Mouse (Mus musculus): Measurements from ENCODE around the gene Med15. TPM values are rescaled to one million over a fixed set of nuclear protein-coding genes. Genes with fewer than 3 reads are reported as not detected.
"Not testable (repeated sequence)": the region's sequence is repeated elsewhere in the genome, so short reads cannot be mapped to it uniquely, and the experiment has no call there.

Med15 gene
- polyA plus RNA-seq, 1 experiment from 2014 or later = 40.4 TPM

GRCm38 (mm10) chr16:17742810-17743209, 10.1 kb upstream of the Med15 start:
- Histone ChIP-seq H3K36me3 (ENCODE audit: control insufficient read depth, insufficient read depth, low read length) (no peaks in the 10 kb centered on the region), H3K4me3 (ENCODE audit: low read depth, low read length) (no peak overlapping the region), H3K9ac (ENCODE audit: low read length) (no peak overlapping the region), H3K4me2 (ENCODE audit: low read depth) (no peak overlapping the region), H3K27me3 (ENCODE audit: control insufficient read depth, insufficient read depth, low read length) (no peaks in the 10 kb centered on the region), H3K9me3 (ENCODE audit: control insufficient read depth, low read length) (no peaks in the 10 kb centered on the region), H3K4me1 (ENCODE audit: control insufficient read depth, insufficient read depth, low read length) (no peaks in the 10 kb centered on the region), H3K27ac (ENCODE audit: low read depth, low read length) (no peak overlapping the region)
- 91% methylated on average over 1 of the region's 1 CpGs for WGBS
- ATAC-seq (ENCODE audit: insufficient read depth, low FRiP score, low TSS enrichment) (no peak), DNase-seq (ENCODE audit: low spot score) (no peak)

GRCm38 (mm10) chr16:17740080-17740479, 7.4 kb upstream of the Med15 start:
- Histone ChIP-seq H3K27ac (ENCODE audit: low read depth, low read length) (no peak overlapping the region), H3K4me3 (ENCODE audit: low read depth, low read length) (no peak overlapping the region), H3K4me1 (ENCODE audit: control insufficient read depth, insufficient read depth, low read length) (no peaks in the 10 kb centered on the region), H3K36me3 (ENCODE audit: control insufficient read depth, insufficient read depth, low read length) (no peaks in the 10 kb centered on the region), H3K4me2 (ENCODE audit: low read depth) (no peak overlapping the region), H3K9me3 (ENCODE audit: control insufficient read depth, low read length) (no peaks in the 10 kb centered on the region), H3K9ac (ENCODE audit: low read length) (no peak overlapping the region), H3K27me3 (ENCODE audit: control insufficient read depth, insufficient read depth, low read length) (no peaks in the 10 kb centered on the region)
- DNase-seq (ENCODE audit: low spot score) (no peak), ATAC-seq (ENCODE audit: insufficient read depth, low FRiP score, low TSS enrichment) (no peak)
- 82% methylated on average over 4 of the region's 4 CpGs for WGBS

DNA sequence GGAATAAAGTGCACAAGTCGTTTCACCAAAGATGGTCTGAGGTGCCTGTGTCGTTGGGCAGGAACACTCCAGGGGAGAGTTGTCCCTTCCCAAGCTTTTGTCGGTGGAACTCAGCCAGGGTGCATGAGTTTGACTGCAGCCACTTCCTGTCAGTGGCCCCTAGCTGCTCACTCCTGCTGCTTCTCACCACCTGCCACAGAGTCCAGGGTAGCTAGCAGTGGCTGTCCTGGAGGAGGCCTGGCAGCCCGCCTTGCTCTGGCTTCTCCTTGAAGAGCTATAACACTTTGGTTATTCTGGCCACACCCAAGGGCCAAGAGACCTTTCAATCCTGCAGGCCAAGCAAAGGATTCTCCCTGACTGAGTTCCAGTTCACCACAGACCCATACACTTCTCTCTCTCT, 3.5 kb upstream of the Med15 start:
- 41% methylated on average over 4 of the region's 4 CpGs for WGBS
- H3K36me3 ChIP-seq (ENCODE audit: control insufficient read depth, insufficient read depth, low read length) = no peaks in the 10 kb centered on the region
- H3K4me2 ChIP-seq (ENCODE audit: low read depth) = no peak overlapping the region
- no peak overlapping the region for H3K9ac ChIP-seq (ENCODE audit: low read length)
- no peaks in the 10 kb centered on the region for H3K9me3 ChIP-seq (ENCODE audit: control insufficient read depth, low read length)
- DNase-seq (ENCODE audit: low spot score) = no peak
- no peak for ATAC-seq (ENCODE audit: insufficient read depth, low FRiP score, low TSS enrichment)
- H3K27ac ChIP-seq (ENCODE audit: low read depth, low read length) = no peak overlapping the region
- H3K4me1 ChIP-seq (ENCODE audit: control insufficient read depth, insufficient read depth, low read length) = no peaks in the 10 kb centered on the region
- H3K27me3 ChIP-seq (ENCODE audit: control insufficient read depth, insufficient read depth, low read length) = no peaks in the 10 kb centered on the region
- H3K4me3 ChIP-seq (ENCODE audit: low read depth, low read length) = no peak overlapping the region

DNA sequence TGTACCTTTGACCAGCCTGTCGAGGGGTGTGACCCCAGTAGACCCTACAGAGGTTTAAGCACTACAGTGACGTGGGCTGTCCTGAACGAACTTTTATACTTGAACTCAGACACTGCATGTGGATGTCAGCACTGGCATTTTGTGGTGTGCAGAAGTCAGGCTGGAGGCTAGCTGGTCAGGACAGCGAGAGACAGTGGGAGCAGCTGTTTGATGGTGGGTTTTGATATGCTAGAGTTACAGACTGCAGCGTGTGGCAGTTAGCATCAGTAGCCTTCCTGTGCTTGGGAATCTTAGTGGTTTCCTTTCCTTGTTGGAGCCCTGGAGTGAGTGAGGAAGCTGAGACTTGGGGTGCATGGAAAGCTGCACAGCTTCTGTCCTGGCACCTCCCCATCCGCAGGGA, 2.2 kb upstream of the Med15 start:
- H3K4me2 ChIP-seq (ENCODE audit: low read depth); H3K27me3 ChIP-seq (ENCODE audit: control insufficient read depth, insufficient read depth, low read length); H3K4me3 ChIP-seq (ENCODE audit: low read depth, low read length); H3K9me3 ChIP-seq (ENCODE audit: control insufficient read depth, low read length); ATAC-seq (ENCODE audit: insufficient read depth, low FRiP score, low TSS enrichment); H3K36me3 ChIP-seq (ENCODE audit: control insufficient read depth, insufficient read depth, low read length); H3K27ac ChIP-seq (ENCODE audit: low read depth, low read length); H3K4me1 ChIP-seq (ENCODE audit: control insufficient read depth, insufficient read depth, low read length); DNase-seq (ENCODE audit: low spot score); H3K9ac ChIP-seq (ENCODE audit: low read length): not testable (repeated sequence)
- 90% methylated on average over 6 of the region's 6 CpGs for WGBS

GRCm38 (mm10) chr16:17733646-17734045, 955 bp upstream of the Med15 start:
- ATAC-seq (ENCODE audit: insufficient read depth, low FRiP score, low TSS enrichment) = no peak
- H3K27ac ChIP-seq (ENCODE audit: low read depth, low read length) = no peak overlapping the region
- H3K4me2 ChIP-seq (ENCODE audit: low read depth) = no peak overlapping the region
- H3K4me3 ChIP-seq (ENCODE audit: low read depth, low read length) = no peak overlapping the region
- no peaks in the 10 kb centered on the region for H3K4me1 ChIP-seq (ENCODE audit: control insufficient read depth, insufficient read depth, low read length)
- no peaks in the 10 kb centered on the region for H3K9me3 ChIP-seq (ENCODE audit: control insufficient read depth, low read length)
- H3K9ac ChIP-seq (ENCODE audit: low read length) = no peak overlapping the region
- 86% methylated on average over 2 of the region's 2 CpGs for WGBS
- DNase-seq (ENCODE audit: low spot score) = no peak
- no peaks in the 10 kb centered on the region for H3K27me3 ChIP-seq (ENCODE audit: control insufficient read depth, insufficient read depth, low read length)
- H3K36me3 ChIP-seq (ENCODE audit: control insufficient read depth, insufficient read depth, low read length) = no peaks in the 10 kb centered on the region

DNA sequence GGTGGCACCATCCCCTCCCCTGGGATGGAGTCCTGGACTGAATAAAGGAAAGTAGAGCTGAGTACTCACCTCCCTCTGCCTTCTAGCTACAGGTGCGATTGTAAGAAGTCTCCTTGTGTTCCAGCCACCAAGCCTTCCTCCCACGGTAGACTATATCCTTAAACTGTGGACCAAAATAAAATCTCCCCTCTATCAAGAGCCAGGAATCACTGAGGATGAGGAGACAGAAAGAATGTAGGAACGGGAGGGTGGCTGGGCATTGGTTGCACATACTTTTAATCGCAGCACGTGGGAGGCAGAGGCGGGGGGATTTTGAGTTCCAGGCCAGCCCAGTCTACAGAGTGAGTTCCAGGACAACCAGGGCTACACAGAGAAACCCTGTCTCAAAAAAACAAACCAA, 260 bp downstream of the Med15 start:
- H3K36me3 ChIP-seq (ENCODE audit: control insufficient read depth, insufficient read depth, low read length) = no peaks in the 10 kb centered on the region
- H3K4me3 ChIP-seq (ENCODE audit: low read depth, low read length) = no peak overlapping the region
- H3K27me3 ChIP-seq (ENCODE audit: control insufficient read depth, insufficient read depth, low read length) = no peaks in the 10 kb centered on the region
- DNase-seq (ENCODE audit: low spot score) (no peak), ATAC-seq (ENCODE audit: insufficient read depth, low FRiP score, low TSS enrichment) (no peak)
- H3K4me2 ChIP-seq (ENCODE audit: low read depth) = no peak overlapping the region
- no peaks in the 10 kb centered on the region for H3K4me1 ChIP-seq (ENCODE audit: control insufficient read depth, insufficient read depth, low read length)
- no peaks in the 10 kb centered on the region for H3K9me3 ChIP-seq (ENCODE audit: control insufficient read depth, low read length)
- H3K27ac ChIP-seq (ENCODE audit: low read depth, low read length) = no peak overlapping the region
- H3K9ac ChIP-seq (ENCODE audit: low read length) = no peak overlapping the region
- WGBS = 76% methylated on average over 6 of the region's 6 CpGs

DNA sequence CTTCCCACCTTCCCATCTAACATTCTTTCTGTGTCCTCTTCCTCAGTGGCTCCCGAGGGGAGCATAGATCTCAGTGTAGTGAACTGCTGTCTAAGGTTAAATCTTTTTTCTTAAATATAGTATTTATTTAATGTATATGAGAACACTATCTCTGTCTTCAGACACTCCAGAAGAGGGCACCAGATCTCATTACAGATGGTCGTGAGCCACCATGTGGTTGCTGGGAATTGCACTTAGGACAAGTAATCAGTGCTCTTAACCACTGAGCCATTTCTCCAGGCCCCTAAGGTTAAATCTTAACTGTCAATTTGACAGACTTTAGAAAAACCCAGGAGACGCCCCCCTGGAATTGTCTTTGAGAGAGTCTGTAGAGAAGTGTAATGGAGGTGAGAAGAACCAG, 670 bp downstream of the Med15 start:
- no peak for ATAC-seq (ENCODE audit: insufficient read depth, low FRiP score, low TSS enrichment)
- no peak overlapping the region for H3K4me2 ChIP-seq (ENCODE audit: low read depth)
- H3K9ac ChIP-seq (ENCODE audit: low read length) = no peak overlapping the region
- no peak for DNase-seq (ENCODE audit: low spot score)
- no peaks in the 10 kb centered on the region for H3K27me3 ChIP-seq (ENCODE audit: control insufficient read depth, insufficient read depth, low read length)
- H3K36me3 ChIP-seq (ENCODE audit: control insufficient read depth, insufficient read depth, low read length) = no peaks in the 10 kb centered on the region
- H3K4me1 ChIP-seq (ENCODE audit: control insufficient read depth, insufficient read depth, low read length) = no peaks in the 10 kb centered on the region
- WGBS = 43% methylated on average over 3 of the region's 3 CpGs
- no peak overlapping the region for H3K27ac ChIP-seq (ENCODE audit: low read depth, low read length)
- no peaks in the 10 kb centered on the region for H3K9me3 ChIP-seq (ENCODE audit: control insufficient read depth, low read length)
- no peak overlapping the region for H3K4me3 ChIP-seq (ENCODE audit: low read depth, low read length)

DNA sequence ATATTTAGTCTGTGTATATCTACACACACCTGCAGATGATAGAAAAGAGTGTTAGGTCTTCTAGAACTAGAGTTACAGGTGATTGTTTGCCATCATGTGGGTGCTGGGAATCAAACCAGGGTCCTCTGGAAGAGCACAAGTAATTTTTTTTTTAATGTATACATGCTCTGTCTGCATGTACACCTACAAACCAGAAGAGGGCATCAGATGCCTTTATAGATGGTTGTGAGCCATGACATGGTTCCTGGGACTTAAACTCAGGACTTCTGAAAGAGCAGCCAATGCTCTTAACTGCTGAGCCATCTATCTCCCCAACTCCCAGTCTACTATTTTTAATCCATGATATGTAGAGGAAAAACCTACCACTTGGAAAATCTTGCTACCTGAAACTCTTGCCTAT, 2.7 kb downstream of the Med15 start:
- no peaks in the 10 kb centered on the region for H3K27me3 ChIP-seq (ENCODE audit: control insufficient read depth, insufficient read depth, low read length)
- no peak overlapping the region for H3K27ac ChIP-seq (ENCODE audit: low read depth, low read length)
- H3K36me3 ChIP-seq (ENCODE audit: control insufficient read depth, insufficient read depth, low read length) = no peaks in the 10 kb centered on the region
- no peaks in the 10 kb centered on the region for H3K4me1 ChIP-seq (ENCODE audit: control insufficient read depth, insufficient read depth, low read length)
- DNase-seq (ENCODE audit: low spot score) (no peak), ATAC-seq (ENCODE audit: insufficient read depth, low FRiP score, low TSS enrichment) (no peak)
- no peak overlapping the region for H3K4me2 ChIP-seq (ENCODE audit: low read depth)
- no peak overlapping the region for H3K4me3 ChIP-seq (ENCODE audit: low read depth, low read length)
- H3K9ac ChIP-seq (ENCODE audit: low read length) = no peak overlapping the region
- H3K9me3 ChIP-seq (ENCODE audit: control insufficient read depth, low read length) = no peaks in the 10 kb centered on the region

DNA sequence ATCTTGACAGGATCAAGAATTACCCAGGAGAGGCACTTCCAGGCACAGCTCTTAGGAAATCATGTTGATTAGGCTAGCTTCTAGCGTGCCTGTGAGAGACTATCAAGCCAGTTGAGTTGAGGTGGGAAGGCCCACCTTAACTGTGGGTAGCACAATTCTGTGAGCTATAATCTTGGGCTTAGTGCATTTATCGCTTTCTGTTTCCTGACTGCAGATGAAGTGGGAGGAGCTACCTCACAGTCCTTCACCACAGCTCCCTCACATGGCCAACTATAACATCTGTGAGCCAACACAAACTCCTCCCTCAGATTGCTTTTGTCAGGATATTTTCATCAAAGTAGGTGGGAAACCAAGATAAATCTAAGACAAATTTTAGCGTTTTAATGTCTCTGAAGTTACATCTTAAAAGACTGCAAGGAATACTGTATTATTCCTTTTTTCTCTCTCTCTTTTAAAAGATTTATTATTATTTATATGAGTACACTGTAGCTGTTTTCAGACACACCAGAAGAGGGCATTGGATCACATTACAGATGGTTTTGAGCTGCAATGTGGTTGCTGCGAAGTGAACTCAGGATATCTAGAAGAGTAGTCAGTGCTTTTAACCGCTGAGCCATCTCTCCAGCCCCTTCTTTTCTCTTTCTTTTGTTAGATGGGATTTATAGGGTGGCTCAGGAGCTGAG, 5.4 kb downstream of the Med15 start:
- Histone ChIP-seq H3K4me1 (ENCODE audit: control insufficient read depth, insufficient read depth, low read length) (no peaks in the 10 kb centered on the region), H3K27ac (ENCODE audit: low read depth, low read length) (no peak overlapping the region), H3K4me3 (ENCODE audit: low read depth, low read length) (no peak overlapping the region), H3K36me3 (ENCODE audit: control insufficient read depth, insufficient read depth, low read length) (no peaks in the 10 kb centered on the region), H3K27me3 (ENCODE audit: control insufficient read depth, insufficient read depth, low read length) (no peaks in the 10 kb centered on the region), H3K9ac (ENCODE audit: low read length) (no peak overlapping the region), H3K4me2 (ENCODE audit: low read depth) (no peak overlapping the region), H3K9me3 (ENCODE audit: control insufficient read depth, low read length) (no peaks in the 10 kb centered on the region)
- WGBS = 22% methylated on average over 5 of the region's 5 CpGs
- DNase-seq (ENCODE audit: low spot score) (no peak), ATAC-seq (ENCODE audit: insufficient read depth, low FRiP score, low TSS enrichment) (no peak)

All from neural tube, embryonic 11.5 days (tissue).